Mouse (Mus musculus) lung, postnatal 36 days (tissue): Measurements from ENCODE around the gene Dnajc6.

Source experiments
- DNase-seq: peaks from one replicate; pipeline ENCODE4 v3.0.0; 2022; ENCODE audit warnings: mixed read lengths

The Dnajc6 gene

DNA sequence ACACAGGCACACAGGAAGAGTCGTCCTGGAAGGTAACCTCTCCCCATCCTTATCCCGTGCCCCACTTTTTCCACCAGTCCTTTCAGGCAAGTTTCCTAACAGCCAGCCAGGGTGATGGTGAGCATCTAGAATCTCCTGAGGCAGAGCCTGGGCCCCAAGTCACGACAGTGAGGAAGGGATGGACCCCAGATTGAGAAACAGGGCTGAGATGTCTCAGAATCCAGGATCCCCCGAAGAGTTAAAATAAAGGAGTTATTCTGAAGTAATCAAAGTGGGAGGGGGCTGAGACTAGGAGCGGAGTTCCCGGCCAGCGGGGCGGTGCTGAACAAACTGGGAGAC lies 150.4 kb downstream of the Dnajc6 start:
- no peak for DNase-seq

DNA sequence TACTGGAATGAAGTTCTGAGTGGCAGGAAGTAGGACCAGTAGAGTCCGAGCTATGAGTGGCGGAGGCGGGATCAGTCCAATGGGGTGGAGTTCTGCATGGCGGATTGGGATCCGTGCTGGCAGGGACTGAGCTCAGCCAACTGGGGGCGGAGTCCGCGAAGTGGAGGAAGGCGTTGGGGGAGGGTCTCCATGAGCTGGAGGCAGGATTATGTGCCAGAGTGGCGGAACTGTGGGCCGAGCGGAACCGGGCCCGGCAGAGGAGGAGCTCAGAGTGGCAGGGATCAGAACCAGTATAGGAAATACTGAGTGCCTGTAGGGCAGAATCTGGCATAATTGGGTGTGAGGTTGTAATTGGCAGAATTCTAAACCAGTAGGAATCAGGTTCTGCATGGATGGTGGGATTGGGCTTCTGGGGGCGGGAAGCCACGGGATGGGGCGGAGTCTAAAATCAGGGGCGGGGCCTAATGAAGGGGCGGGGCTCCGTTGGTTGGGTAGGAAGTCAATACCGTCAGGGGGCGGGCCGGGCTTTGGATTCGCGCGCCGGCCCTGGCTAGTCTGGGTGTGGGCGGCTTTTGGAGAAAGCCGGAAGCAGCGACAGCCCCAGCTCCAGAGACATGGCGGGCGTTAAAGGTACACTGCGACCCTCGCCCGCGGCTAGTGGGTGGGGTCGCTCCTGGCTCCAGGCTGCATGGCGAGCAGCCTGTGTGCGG lies 150.9 kb downstream of the Dnajc6 start, which contains the start of gene Leprot:
TSS of gene Leprot (plus strand) at position 523 of the 710 bp plus-strand sequence.
- DNase-seq: peak; percentile 100

DNA sequence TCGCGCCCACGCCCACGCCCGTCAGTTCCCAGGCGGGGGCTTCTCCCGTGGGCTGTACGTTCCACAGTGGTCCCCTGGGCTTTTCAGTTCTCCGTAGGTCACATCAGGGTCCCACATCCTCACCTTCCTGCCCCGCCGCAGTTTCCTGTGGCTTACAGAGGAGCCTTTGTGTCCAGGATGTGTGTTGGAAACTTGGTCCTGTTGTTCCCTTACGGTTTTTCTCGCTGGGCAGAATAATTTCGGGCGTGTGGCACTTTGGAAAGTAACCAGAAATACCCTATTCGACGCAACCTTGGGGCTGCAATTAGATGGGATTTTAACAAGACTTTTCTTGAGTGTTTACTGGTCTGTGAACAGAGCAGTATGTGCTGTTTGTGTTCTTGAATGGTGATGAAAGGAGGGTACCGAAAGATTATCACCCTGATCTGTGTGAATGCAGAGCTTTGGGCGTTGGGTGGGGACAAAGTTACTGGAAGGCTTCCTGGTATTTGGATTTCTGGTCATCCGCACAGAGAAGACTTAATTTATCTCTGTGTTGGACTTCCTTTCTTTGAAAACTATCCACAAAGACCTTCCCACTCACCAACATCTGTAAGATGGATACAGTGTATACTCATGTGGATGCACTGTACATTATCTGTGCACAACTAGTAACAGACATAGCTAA lies 151.7 kb downstream of the Dnajc6 start:
- peak; percentile 55 for DNase-seq

DNA sequence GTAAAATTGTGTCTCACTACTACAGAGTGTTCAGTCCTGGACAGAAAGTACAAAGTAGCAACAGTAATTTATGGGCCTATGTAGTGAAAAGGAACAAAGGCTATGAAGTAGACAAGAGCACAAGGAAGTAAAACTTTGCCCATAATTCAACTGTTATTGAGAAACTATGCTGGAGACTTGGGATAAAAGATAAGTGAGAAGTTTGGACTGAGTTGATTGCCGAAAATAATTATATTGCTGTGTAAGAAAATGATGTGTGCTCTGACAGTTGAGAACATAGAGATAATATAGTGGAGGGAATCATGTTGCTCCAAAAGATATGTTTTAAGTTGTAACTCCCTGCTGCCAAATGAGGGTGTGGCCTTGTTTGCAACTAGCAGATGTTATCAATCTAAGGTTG lies 152.3 kb downstream of the Dnajc6 start:
- no peak for DNase-seq

DNA sequence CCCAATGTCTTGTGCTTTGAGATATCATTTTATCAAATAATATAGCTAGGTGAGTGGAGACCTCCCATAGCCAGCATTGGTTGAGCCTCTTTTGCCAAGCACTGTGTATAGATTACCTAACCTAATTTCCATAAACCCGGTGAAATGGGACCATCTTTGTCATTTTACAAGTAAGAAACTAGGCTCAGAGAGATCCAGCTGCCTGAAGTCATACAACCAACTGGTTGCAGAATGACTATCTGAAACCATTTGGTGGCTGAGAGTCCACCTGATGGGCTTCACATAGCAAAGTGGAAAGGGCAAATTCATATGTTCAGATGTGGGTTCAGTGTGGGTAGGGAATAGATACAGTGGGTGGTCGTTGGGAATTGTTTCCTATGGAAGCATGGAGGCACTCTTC lies 154.5 kb downstream of the Dnajc6 start:
- no peak for DNase-seq

DNA sequence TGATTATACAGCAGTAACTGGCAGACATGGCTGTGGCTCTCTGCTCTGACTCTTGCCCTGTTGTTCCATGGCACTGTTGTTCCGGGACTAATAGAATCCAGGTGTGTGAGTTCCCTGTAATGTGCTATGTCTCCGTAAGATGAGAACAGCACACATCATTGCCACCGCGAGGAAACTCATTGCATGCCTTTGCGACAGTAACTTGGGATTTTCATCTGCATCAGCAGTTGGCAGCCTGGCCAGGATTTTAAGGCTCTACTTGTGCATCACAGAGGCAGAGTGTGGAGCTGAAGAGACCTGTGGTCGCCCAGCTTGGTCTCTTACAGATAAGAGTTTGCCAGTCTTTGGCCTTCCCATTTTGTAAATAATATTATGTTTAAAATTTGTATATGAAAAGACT lies 157.8 kb downstream of the Dnajc6 start:
- no peak for DNase-seq

DNA sequence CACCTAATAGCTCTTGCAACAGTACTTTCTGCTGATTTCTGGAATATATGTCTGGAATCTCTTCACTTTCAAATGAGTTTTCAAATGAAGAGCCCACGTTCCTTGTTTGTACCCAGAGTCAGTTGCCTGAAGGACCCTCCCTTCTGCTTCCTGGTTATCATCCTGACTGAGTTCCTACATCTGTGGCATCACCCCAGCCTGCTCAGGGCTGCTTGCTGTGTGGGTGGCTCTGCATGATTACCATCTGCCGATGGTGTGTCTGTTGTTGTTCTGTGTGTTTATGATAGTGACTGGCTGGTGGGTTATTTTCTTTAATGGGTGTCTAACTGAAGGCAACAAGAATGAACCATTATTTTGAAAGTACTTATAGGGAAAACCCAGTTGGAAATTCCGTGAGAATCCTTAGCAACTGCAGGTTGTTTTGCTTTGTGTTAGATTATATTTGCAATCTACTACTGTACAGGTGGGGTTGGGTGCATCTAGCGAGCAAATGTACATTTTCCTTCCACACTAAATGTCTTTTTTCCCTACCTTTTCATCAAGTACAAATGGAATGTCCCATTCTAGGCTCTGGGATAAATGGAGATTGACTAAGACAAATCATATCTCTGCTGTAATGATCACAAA lies 158.5 kb downstream of the Dnajc6 start:
- DNase-seq: no peak

DNA sequence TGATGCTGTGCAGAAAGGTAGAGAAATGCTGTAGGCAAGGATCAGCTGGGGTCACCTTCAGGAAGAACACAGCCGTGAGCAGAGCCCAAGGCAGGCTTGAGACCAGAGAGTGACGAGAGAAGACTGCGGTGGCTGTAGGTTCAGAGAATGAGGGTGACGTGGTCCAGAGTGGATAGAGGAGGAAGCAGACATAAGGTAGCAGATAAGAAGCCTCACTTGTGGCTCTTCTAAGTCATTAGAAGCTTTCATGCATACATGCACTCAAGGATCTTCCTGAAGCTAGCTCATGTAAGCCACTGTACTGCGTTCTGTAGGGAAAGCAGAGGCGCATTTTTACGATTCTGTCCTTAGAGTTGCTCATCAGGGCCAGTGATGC lies 159.0 kb downstream of the Dnajc6 start:
- DNase-seq: no peak

DNA sequence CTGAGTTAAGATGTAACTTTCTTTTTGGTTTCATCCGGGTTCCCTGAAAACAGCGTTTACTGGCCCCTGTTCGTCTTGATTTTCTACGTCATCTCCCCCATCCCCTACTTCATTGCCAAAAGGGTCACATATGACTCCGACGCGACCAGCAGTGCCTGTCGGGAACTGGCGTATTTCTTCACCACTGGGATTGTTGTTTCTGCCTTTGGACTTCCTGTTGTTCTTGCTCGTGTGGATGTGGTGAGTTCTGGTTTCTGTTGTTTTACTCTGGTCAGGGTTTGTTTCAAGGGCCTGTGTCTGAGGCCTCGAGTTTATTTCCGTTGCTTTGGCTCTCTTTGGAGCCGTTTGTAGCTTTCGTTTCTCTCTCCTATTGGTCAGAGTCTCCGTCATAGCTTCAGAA lies 159.6 kb downstream of the Dnajc6 start:
- peak; percentile 71 for DNase-seq

DNA sequence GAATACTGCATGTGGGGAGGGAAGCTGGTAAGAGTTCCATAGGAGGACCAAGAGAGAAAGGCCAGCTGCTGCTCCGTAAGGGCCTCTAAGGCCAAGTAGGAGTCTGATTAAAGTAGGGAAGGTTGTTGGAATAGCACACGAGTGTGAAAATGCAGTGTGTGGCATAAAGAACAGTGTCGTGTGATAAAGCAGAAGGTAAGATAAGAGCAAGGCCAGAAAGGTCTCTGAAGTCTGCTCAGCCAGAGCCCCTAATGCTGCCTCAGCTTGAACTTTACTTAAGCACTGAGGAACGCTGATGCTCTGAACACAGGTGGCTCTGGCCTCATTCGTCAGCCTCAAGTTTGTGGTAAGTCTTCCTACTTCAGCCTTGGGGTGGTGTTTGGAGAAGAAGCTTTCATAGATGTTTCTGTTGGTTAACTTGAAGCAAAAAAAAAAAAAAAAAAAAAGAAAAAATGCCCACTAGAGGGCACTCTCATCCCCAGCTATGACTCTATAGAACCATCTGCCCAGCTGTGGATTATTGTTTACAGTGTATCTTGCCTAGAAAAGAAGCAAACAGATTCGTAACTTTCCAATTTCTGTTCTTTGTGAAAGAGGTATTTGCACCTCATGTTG lies 160.6 kb downstream of the Dnajc6 start:
- DNase-seq: no peak

DNA sequence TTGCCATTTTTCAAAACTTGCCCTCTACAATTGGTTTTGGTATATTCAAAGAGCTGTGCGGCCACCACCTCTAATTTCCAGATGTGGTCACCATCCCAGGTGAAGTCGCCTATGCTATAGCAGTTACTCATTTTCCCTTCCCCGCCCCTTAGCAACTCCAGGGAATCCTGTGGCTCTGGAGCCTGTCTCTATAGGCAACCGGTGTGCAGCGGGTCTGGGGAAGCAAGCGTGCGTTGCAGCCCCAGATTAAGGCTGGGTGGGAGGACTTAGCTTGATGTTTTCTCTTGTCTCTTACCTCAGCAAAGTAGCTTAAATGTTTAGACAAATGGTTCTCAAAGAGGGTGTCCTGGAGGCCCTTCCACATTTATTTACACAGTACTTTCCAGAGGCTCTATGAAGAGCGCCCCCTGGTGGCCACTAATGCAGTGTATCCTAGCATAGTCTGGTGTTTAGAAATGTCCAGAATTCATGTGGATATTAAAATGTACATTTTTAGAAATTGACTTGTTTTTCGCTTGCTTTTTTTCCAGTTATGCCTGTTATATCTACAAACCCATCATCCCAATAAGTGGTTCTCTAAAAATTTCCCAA lies 167.8 kb downstream of the Dnajc6 start:
- peak; percentile 74 for DNase-seq

DNA sequence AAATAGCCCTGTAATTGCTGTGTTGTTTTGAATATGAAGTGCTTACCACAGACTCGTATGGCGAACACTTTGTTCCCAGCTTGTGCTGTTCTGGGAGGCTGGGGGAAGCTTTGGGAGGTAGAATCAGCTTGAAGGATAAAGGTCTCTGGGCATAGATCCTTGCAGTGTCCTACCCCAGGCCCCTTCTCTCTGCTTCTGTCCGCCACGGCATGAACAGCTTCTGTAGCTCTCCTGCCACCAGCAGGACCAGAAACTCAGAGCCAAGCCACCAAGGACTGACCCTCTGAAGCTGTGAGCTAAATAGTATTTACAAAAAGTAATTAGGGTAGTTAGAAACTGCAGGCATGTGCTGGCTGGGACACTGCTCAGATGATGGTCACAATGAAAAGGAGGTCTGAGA lies 168.3 kb downstream of the Dnajc6 start:
- DNase-seq: no peak

DNA sequence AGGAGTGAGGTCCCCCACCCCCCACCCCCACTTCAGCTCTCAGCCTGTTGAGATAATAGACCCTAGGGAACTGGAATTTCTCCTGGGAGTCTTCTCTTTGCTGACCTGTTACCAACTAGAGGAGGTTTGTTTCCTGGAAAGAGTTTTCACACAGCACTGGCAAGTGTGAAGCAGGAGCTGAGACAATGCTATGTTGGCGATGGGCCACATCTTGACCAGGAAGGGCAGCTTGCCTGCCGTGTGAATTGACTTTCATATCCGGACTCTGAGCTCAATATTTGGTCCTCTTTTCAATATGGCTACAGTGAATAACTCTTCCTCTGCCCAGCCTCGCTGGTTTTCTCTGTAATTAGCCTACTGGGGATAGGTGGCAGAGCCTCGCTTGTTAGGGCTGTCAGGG lies 172.7 kb downstream of the Dnajc6 start:
- DNase-seq: no peak

DNA sequence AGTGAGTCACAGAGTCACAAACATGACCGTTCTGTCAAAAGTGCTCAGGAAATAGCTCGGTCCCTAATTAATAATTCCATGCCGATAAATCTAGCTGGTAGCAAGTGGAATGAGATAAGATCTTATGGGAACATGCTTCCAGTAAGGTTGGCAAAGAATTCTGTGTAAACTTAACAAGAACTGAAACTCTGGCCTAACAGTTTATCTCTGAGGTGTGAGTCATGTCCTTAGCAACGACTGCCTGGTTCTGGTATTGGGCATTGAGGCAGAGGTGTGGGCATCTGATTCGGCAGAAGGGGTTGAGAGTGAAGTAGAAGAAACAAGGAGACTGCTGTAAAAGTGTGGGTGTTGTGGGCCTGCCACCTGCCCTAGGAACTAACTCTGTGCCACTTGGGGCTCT lies 173.4 kb downstream of the Dnajc6 start:
- no peak for DNase-seq

DNA sequence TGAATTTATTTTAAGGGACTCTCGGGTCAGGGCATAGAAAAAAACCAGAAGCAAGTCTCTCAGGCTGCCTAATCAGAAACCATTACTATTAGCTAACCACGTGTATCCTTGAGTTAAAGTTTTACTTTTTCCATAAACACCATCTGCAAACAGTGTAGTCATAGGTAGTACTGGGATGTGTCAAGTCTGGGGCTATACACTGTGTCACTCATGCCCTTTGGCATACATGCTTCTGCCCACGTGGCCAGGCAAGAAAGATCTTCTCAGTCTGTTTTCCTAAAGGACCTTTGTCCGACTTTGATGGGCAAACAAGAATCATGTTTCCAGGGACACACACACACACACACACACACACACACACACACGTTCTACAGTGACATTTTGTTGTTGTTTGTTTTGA lies 178.3 kb downstream of the Dnajc6 start:
- DNase-seq: no peak

DNA sequence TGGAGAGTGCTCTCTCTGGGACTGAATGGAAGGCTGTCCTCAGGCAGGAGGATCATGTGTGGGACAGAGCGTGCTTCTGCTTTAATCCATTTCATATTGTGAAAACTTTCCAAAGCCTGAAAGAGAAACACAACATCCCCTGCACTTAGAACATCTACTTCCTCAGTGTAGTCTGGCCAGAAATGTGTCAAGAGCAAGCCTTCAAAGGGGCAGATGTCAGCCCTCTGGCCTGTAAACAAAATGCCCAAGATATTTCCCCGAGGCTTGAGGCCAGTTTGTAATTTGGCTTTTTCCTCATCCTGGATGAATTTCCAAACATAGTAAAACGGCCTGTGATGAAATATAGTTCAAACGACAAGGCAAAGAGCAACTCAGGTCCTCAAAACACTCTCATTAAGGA lies 179.3 kb downstream of the Dnajc6 start:
- peak; percentile 81 for DNase-seq

DNA sequence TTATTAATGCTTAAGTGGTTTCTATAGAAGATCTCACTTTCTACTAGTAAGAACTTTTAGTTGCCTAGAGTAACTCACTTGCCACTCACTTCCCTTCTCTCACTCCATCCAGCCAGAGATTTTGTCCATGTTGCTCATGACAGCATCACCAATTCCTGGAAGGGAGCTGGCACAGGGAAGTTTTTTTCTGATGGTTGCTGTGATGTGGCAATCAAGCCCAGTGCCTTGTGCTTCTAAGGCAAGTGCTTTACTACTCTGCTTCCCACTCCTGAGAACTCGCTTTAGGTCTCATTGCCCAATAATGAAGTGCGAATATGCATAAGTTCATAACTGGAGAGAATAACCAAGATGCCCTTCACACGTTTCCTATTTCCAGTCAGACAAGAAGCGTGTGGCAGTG lies 186.2 kb downstream of the Dnajc6 start:
- DNase-seq: no peak

DNA sequence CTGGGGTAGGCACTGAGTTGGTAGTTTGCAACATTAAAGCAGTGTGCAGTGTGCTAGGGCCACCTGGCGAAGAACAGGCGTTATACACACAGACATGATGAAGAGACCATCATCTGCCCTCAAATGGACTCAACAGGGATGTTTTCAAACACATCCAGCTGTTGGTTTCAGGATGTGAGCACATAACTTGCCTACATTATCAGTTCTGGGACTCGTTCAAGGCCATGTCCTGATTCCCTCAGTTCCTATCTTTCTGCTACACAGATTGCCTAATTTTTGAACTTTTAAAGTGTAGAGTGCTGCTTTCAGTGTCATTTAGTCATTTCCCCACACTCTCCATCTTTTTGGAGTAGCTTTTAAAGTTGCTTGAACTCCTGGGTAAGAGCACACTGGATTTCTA lies 186.6 kb downstream of the Dnajc6 start:
- no peak for DNase-seq

DNA sequence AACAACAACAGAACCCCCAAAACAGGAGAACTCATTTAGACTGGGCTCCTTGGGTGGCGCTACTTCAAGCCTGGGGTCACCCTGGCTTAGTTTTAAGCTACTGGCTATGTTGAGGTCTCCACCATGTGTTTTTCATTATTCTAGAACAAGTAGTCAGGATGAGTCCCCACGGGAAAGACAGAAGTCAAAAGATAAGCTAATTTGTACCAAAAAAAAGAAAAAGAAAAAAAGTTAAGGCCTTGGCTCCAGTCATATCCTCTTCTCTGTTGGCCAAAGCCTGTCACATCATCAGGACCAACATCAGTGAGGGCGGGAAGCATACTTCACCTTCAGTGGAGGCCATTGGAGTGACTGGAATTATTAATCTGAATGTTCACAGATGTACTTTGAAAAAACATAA lies 188.4 kb downstream of the Dnajc6 start:
- DNase-seq: no peak

DNA sequence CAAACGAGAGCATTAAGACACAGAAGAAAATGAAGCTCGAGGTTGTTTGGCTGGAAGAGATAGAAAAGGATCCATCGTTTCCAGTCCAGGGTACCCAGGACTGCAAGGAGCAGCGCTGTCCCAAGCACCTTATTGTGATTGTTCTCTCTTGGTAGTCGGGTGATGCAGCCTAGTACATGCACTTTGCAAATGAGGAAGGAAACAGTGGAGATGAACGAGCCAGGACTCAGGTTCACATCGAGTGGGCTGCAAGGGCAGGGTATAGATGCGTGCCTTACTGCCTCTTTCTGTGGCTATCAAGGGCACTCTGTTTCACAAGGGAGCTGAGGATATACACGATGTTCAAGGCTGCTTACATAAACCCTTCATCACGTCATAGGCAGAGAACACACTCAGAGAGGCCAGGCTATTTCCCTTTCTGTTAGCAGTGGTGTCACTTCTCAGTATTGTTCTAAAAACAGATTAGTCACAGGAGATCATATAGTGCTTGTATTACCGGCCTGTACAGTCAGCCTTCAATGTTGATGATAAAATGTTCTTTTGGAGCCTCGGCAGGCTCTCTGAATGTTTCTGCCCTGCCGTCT lies 189.9 kb downstream of the Dnajc6 start:
- DNase-seq: no peak

DNA sequence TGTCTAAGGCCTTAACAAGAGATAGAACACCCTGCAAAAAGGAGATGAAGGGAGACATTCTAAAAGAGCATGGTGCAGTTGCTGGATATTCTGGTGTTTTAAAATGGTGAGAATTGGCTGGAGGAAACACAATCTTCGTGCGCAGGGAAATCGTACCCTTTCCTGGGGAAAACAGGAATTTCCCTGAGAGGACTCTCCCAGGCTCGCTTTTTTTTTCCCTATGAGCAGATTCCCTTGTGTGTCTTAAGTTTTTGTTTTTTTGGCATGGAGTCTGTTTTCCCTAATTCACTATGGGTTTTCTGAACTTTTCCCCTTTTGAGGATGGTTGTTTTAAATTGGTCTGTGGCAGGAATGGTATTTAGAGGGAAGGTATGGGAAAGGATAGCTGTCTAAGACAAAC lies 192.8 kb downstream of the Dnajc6 start:
- no peak for DNase-seq

DNA sequence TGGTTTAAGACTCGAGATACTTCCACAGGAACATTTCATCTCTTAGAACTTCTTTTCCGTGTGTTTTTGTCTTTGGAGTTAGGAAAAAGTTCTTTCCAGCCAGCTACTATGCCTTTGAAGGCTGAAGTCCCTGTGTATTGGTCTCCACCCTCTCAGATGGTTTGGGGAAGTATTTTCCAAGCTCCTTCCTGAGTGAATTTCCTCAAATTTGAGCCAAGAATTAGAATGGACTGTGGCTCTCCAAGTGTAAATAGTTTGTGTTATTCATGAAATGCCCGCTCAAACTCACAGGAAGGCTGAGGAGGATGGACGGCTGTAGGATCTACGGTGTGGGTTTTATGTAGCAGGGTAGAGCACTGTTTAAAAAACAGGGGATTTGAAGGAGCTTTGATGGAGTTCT lies 193.2 kb downstream of the Dnajc6 start:
- no peak for DNase-seq
